Mouse (Mus musculus): ENCODE measurements around the gene Tead3.

Gene Tead3

DNA sequence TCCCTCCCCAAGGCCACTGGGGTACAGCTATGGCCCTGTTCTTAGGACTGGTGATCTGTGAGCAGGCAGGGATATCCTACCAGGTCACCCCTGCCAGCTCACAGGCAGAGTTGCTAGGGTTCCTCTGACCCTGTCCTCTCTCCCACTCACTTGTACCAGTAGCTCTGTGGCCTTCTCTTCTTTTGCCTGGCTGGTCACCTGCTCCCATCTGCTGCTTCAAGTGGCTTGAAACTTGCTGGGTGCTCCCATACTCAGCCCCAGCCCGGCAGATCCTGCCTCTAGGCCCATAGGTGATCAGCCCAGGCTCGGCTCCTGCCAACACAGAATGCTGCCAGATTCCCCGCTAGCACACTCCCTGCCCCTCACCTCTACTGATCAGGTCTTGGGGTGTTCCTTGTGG, 49.8 kb downstream of the Tead3 start:
- DNase-seq, result no peak

DNA sequence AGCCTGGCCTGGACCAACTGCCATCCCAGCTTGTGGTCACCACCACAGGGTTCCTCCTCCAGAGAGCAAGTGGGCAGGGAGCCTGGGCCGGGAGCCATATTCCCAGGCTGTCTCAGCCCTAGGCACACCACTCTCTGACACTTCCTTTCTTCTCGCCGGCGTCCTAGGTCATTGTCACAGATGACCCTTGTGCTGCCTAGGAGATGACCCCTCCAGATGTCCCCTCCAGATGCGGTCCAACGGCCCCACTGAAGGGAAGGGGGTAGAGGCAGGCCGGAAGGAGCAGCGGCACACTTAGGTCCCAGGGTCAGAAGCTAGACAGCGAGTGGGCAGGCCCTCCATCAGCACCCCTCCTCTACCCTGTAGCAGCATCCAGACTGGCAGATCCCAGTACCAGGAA, 50.3 kb downstream of the Tead3 start:
- no peak for DNase-seq

DNA sequence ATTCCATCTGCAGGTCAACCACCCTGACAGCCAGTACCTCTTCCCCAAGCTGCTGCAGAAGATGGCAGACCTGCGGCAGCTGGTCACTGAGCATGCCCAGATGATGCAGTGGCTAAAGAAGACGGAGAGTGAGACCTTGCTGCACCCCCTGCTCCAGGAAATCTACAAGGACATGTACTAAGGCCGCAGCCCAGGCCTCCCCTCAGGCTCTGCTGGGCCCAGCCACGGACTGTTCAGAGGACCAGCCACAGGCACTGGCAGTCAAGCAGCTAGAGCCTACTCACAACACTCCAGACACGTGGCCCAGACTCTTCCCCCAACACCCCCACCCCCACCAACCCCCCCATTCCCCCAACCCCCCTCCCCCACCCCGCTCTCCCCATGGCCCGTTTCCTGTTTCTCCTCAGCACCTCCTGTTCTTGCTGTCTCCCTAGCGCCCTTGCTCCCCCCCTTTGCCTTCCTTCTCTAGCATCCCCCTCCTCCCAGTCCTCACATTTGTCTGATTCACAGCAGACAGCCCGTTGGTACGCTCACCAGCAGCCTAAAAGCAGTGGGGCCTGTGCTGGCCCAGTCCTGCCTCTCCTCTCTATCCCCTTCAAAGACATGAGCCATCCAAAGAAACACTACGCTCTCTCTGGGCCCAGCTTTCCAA, 50.8 kb downstream of the Tead3 start:
- no peak for DNase-seq

DNA sequence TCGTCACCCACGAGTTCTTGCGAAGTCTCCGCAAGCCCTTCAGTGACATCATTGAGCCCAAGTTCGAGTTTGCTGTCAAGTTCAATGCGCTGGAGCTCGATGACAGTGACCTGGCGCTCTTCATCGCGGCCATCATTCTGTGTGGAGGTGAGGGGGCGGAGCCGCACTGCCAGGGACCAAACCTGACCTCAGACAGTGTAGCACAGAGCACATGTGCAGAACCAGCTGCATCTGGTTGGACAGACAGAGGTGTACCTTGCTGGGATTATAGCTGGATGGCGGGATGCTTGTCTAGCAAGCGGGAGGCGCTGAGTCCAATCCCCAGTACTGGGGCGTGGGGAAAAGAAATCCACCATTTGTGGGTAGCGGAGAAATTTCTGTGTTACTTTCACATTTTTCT, 51.7 kb downstream of the Tead3 start:
- DNase-seq, result no peak

DNA sequence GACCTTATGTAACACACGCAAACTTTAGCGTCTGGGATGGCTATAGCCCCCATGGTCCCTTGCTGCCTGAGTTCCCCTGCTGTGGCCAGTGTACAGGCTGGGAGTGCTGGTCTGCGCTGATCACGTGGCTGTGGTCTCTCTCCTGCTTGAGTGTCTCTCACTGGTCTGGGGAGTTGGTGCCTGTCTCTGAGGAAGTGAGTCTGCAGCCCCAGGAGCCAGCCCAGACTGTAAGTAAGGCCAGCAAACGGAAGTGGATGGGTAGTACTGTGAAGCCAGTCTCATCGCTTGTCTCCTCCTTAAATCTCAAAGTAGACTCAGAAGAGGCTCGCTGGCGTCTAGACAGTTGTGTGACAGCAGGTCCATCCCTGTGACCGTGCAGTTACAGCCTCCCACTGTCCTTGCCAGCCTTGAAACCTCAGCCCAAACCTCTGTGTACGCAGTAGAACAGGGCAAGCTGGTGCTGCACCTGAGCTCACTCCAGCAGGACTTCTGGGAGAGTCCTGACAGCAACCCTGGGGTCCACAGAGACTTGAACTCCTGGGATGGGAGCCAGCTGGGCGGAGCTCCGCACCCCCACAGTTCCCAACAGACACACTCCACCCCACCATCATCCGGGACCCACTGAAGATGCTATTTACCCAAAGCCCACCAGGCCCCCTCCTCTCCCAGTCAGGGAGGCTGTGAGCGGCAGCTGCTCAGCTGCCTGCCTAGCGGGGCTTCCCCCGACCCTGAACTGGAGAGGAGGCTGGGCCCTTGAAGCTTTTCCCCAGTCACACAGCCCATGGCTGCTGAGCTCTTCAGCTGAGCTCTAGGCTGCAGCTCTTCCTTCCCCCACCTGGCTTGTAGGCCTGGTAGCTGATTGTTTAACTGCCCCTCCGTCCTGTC, 55.9 kb downstream of the Tead3 start:
- DNase-seq, result no peak

DNA sequence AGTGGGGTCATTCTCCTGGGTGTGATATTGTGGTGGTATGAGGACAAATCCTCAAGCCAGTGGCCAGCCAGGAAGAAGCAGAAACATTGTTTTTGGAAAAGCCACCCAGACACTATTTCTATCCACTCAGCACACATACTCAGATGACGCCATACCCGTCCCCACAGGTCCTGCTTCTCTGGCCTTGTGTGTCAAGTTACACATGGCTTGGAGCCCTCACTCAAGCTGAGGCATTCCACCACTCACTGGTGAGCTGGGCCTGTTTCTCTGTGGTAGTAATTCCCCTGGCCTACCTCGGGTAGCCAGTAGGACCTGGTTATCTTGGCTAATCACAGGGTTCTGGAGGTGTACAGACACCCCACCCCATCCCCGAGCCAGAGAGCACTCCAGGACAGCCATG, 56.9 kb downstream of the Tead3 start:
- DNase-seq, result no peak

GRCm38 (mm10) chr17:28291346-28291745, 59.3 kb downstream of the Tead3 start:
- no peak for DNase-seq

DNA sequence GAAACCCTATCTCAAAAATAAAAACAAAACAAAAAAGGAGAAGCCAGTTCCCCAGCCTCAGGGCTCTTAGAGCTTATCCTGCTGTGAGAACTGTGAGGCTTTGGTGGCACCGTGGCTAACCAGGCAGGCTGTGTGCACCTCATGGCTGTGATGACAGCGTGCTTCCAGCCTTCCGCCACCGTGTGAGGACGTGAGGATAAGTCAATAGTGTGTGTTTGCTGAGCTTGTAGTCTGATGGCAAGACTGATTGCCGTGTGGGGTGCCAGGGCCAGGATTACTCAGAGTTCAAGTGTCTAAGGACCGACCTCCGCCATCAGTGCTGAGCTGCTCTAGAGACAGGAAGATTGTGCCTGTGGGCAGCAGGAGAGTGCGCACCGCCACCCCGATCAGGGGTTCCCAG, 59.9 kb downstream of the Tead3 start:
- no peak for DNase-seq

DNA sequence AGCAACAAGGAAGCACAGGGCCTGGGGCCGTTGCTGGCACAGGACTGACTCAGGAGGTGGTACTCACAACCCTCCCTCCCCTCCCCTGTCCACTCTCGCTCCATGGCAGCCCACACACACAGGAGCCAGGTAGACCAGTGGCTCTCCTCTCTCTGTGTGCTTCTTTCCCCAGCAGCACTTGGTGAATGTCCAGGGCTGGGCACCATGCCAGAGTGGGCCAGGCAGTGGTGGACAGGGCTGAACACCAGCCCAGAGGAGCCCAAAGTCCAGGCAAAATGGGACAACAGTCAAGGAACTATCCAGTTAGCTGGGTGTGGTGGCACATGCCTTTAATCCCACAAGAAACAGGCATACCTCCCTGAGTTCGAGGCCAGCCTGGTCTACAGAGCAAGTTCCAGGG, 60.4 kb downstream of the Tead3 start:
- no peak for DNase-seq

GRCm38 (mm10) chr17:28287980-28288379, 62.6 kb downstream of the Tead3 start:
- DNase-seq, result no peak

DNA sequence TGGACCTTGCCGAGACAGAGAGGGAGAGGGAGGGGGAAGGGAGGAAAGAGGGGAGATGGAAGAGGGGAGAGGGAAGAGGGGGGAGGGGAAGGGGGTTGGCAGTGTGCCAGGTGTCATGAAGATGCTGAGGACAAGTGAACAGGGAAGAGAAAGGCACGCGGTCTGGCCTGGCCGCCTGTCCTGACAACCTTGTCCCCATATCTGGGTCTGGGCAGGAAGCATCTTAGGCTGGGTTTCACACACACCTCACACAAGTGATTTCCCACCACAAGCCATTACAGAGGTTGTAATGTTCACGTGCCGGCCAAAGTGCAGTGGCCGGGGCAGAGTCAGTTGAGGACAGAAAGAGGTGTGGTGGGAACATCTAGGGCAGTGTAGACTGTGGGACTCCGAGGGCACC, 63.0 kb downstream of the Tead3 start:
- no peak for DNase-seq

- no peak for DNase-seq
These were observed 63.7 kb downstream of the Tead3 start for GRCm38 (mm10) chr17:28286964-28287363.

GRCm38 (mm10) chr17:28286133-28286532, 64.5 kb downstream of the Tead3 start:
- DNase-seq, result no peak

GRCm38 (mm10) chr17:28283199-28283598, 67.4 kb downstream of the Tead3 start:
- no peak for DNase-seq

- DNase-seq, result no peak
These were observed 68.7 kb downstream of the Tead3 start for GRCm38 (mm10) chr17:28281866-28282441.
